Comparison of ENCODE assay signal across 8 mouse cellular contexts in genomic region chr7:19309278-19309883, GRCm38 (mm10). TPM values are rescaled to one million over a fixed set of nuclear protein-coding genes. Genes with fewer than 3 reads are reported as not detected.
DNase-seq lines count a peak whose midpoint lies in the region; ATAC-seq and TF ChIP-seq lines count a peak whose summit lies in the region.

No protein-coding gene starts in this region.

- TF ChIP-seq CTCF in left cerebral cortex, adult 2 months (IDR thresholded peaks at IDR 0.05), result no peak

- H3K4me1 ChIP-seq in embryonic facial prominence, embryonic 11.5 days (ENCODE audit: control insufficient read depth, insufficient read depth, low read length), result peaks cover 6% of the 10 kb centered on the region
- peaks cover 34% of the 10 kb centered on the region for H3K4me1 ChIP-seq in hindbrain, embryonic 13.5 days (replicated peaks)
- peaks cover 28% of the 10 kb centered on the region for H3K4me1 ChIP-seq in midbrain, embryonic 16.5 days (ENCODE audit: control insufficient read depth, insufficient read depth, low read length)

- no peak for DNase-seq in left cerebral cortex, adult 2 months (ENCODE audit: extremely low spot score in 1 of 2, low spot score in 2 of 2)
- no peak for DNase-seq in left cerebral cortex, adult 8-10 months (ENCODE audit: low spot score in 2 of 2)
- DNase-seq in embryonic facial prominence, embryonic 11.5 days (ENCODE audit: low spot score), result no peak
- no peak for DNase-seq in layer of hippocampus, postnatal 14 days (ENCODE audit: low spot score in 2 of 2)
- DNase-seq in ovary, postnatal 10 days (ENCODE audit: low spot score), result no peak
- no peak for DNase-seq in urinary bladder, adult 18-20 months (ENCODE audit: low spot score in 2 of 2)

- peak overlapping the region; percentile 75 for H3K4me2 ChIP-seq in embryonic facial prominence, embryonic 11.5 days (ENCODE audit: low read depth, low read length)
- H3K4me2 ChIP-seq in hindbrain, embryonic 13.5 days, result peak overlapping the region; percentile 89
- H3K4me2 ChIP-seq in midbrain, embryonic 16.5 days (ENCODE audit: low read length), result peak overlapping the region; percentile 98

- H3K27me3 ChIP-seq in embryonic facial prominence, embryonic 11.5 days (ENCODE audit: control insufficient read depth, insufficient read depth, low read length), result peaks cover 22% of the 10 kb centered on the region
- peaks cover 61% of the 10 kb centered on the region for H3K27me3 ChIP-seq in hindbrain, embryonic 13.5 days
- H3K27me3 ChIP-seq in midbrain, embryonic 16.5 days (ENCODE audit: control insufficient read depth, insufficient read depth, low read depth, low read length), result peaks cover 30% of the 10 kb centered on the region

- H3K9ac ChIP-seq in embryonic facial prominence, embryonic 11.5 days (replicated peaks; ENCODE audit: low read length), result no peak overlapping the region
- H3K9ac ChIP-seq in hindbrain, embryonic 13.5 days, result peak overlapping the region; percentile 62
- peak overlapping the region; percentile 1 for H3K9ac ChIP-seq in midbrain, embryonic 16.5 days (ENCODE audit: low read depth, low read length)

- peak overlapping the region; percentile 87 for H3K4me3 ChIP-seq in left cerebral cortex, adult 2 months
- H3K4me3 ChIP-seq in embryonic facial prominence, embryonic 11.5 days (ENCODE audit: low read depth, low read length), result peak overlapping the region; percentile 58
- H3K4me3 ChIP-seq in hindbrain, embryonic 13.5 days, result peak overlapping the region; percentile 54
- peak overlapping the region; percentile 62 for H3K4me3 ChIP-seq in midbrain, embryonic 16.5 days (ENCODE audit: low read depth, low read length)

- peak overlapping the region; percentile 85; the same call in 1 of the 2 replicates for H3K27ac ChIP-seq in left cerebral cortex, adult 2 months
- H3K27ac ChIP-seq in embryonic facial prominence, embryonic 11.5 days (replicated peaks; ENCODE audit: low read depth, low read length), result no peak overlapping the region
- no peak overlapping the region for H3K27ac ChIP-seq in hindbrain, embryonic 13.5 days
- no peak overlapping the region for H3K27ac ChIP-seq in midbrain, embryonic 16.5 days (ENCODE audit: low read length)

- no peaks in the 10 kb centered on the region for H3K36me3 ChIP-seq in embryonic facial prominence, embryonic 11.5 days (replicated peaks; ENCODE audit: control insufficient read depth, insufficient read depth, low read depth, low read length)
- no peaks in the 10 kb centered on the region for H3K36me3 ChIP-seq in hindbrain, embryonic 13.5 days
- H3K36me3 ChIP-seq in midbrain, embryonic 16.5 days (ENCODE audit: control insufficient read depth, insufficient read depth, low read length), result no peaks in the 10 kb centered on the region

- no peak for ATAC-seq in embryonic facial prominence, embryonic 11.5 days (replicated peaks; ENCODE audit: insufficient number of reproducible peaks, low FRiP score, low TSS enrichment, low read depth)
- no peak for ATAC-seq in hindbrain, embryonic 13.5 days (ENCODE audit: low FRiP score)
- no peak for ATAC-seq in midbrain, embryonic 16.5 days

- intact Hi-C loops in left cerebral cortex, adult 2 months (cut with DNase I), result no loop called here

- H3K9me3 ChIP-seq in embryonic facial prominence, embryonic 11.5 days (replicated peaks; ENCODE audit: control insufficient read depth, low read length), result no peaks in the 10 kb centered on the region
- H3K9me3 ChIP-seq in hindbrain, embryonic 13.5 days, result no peaks in the 10 kb centered on the region
- no peaks in the 10 kb centered on the region for H3K9me3 ChIP-seq in midbrain, embryonic 16.5 days (replicated peaks; ENCODE audit: control insufficient read depth, low read length, poor library complexity, severe bottlenecking)

- 1% methylated on average over 48 of the region's 48 CpGs for WGBS in embryonic facial prominence, embryonic 11.5 days
- 1% methylated on average over 48 of the region's 48 CpGs for WGBS in hindbrain, embryonic 13.5 days
- WGBS in midbrain, embryonic 16.5 days, result 2% methylated on average over 48 of the region's 48 CpGs

RNA-seq across cellular contexts. Expression of gene Fosb, which starts 0.5 kb away (rescaled TPM):
- 10 to 100 TPM; 27.0 to 59.5 TPM for total RNA-seq in left cerebral cortex, adult 2 months (2021)
- total RNA-seq in left cerebral cortex, adult 8-10 months (2022), result 10 to 100 TPM; 11.1 to 15.1 (median 13.8) TPM
- polyA plus RNA-seq in embryonic facial prominence, embryonic 11.5 days (2014; fragmentation: Nextera tagmentation; extraction: Ambion mirVana), result not detected in 2 replicates
- 0.06 and 0.08 TPM in 2 replicates for polyA plus RNA-seq in hindbrain, embryonic 13.5 days (2015; fragmentation: Nextera tagmentation; extraction: Ambion mirVana)
- 0.06 TPM in 2 replicates for polyA plus RNA-seq in midbrain, embryonic 16.5 days (2015; fragmentation: Nextera tagmentation; extraction: Ambion mirVana)
- 1 to 10 TPM; 6.1 to 6.5 TPM for total RNA-seq in layer of hippocampus, postnatal 14 days (2021)

RNA-seq across cellular contexts. Expression of gene Rtn2, which starts 27.0 kb away (rescaled TPM):
- 100 to 1,000 TPM; 110 to 122 TPM for total RNA-seq in left cerebral cortex, adult 2 months (2021)
- 100 to 1,000 TPM; 108 to 133 (median 114) TPM for total RNA-seq in left cerebral cortex, adult 8-10 months (2022)
- polyA plus RNA-seq in embryonic facial prominence, embryonic 11.5 days (2014; fragmentation: Nextera tagmentation; extraction: Ambion mirVana), result 15.8 and 17.5 TPM in 2 replicates
- 101 and 104 TPM in 2 replicates for polyA plus RNA-seq in hindbrain, embryonic 13.5 days (2015; fragmentation: Nextera tagmentation; extraction: Ambion mirVana)
- polyA plus RNA-seq in midbrain, embryonic 16.5 days (2015; fragmentation: Nextera tagmentation; extraction: Ambion mirVana), result 111 and 114 TPM in 2 replicates
- total RNA-seq in layer of hippocampus, postnatal 14 days (2021), result 100 to 1,000 TPM in 1 of 2 experiments, 10 to 100 TPM in 1; 93.0 to 104 TPM

RNA-seq across cellular contexts. Expression of gene Ppm1n, which starts 29.5 kb away (rescaled TPM):
- not detected for total RNA-seq in left cerebral cortex, adult 2 months (2021)
- under 1 TPM in 1 of 4 experiments, not detected in 3; 0.68 TPM for total RNA-seq in left cerebral cortex, adult 8-10 months (2022)
- polyA plus RNA-seq in embryonic facial prominence, embryonic 11.5 days (2014; fragmentation: Nextera tagmentation; extraction: Ambion mirVana), result not detected in 2 replicates
- 0.49 and 0.69 TPM in 2 replicates for polyA plus RNA-seq in hindbrain, embryonic 13.5 days (2015; fragmentation: Nextera tagmentation; extraction: Ambion mirVana)
- 1.5 and 1.6 TPM in 2 replicates for polyA plus RNA-seq in midbrain, embryonic 16.5 days (2015; fragmentation: Nextera tagmentation; extraction: Ambion mirVana)
- under 1 TPM in 1 of 2 experiments, not detected in 1; 0.79 TPM for total RNA-seq in layer of hippocampus, postnatal 14 days (2021)

RNA-seq across cellular contexts. Expression of gene Ercc1, which starts 35.2 kb away (rescaled TPM):
- 10 to 100 TPM; 48.9 to 51.8 TPM for total RNA-seq in left cerebral cortex, adult 2 months (2021)
- total RNA-seq in left cerebral cortex, adult 8-10 months (2022), result 10 to 100 TPM; 34.9 to 42.8 (median 38.6) TPM
- polyA plus RNA-seq in embryonic facial prominence, embryonic 11.5 days (2014; fragmentation: Nextera tagmentation; extraction: Ambion mirVana), result 87.1 and 94.5 TPM in 2 replicates
- polyA plus RNA-seq in hindbrain, embryonic 13.5 days (2015; fragmentation: Nextera tagmentation; extraction: Ambion mirVana), result 84.9 and 96.6 TPM in 2 replicates
- 80.1 and 82.4 TPM in 2 replicates for polyA plus RNA-seq in midbrain, embryonic 16.5 days (2015; fragmentation: Nextera tagmentation; extraction: Ambion mirVana)
- total RNA-seq in layer of hippocampus, postnatal 14 days (2021), result 10 to 100 TPM; 38.3 to 44.7 TPM

RNA-seq across cellular contexts. Expression of gene Vasp, which starts 37.8 kb away (rescaled TPM):
- total RNA-seq in left cerebral cortex, adult 2 months (2021), result 10 to 100 TPM; 13.2 to 14.6 TPM
- total RNA-seq in left cerebral cortex, adult 8-10 months (2022), result 10 to 100 TPM; 13.6 to 16.9 (median 15.6) TPM
- 53.2 and 54.9 TPM in 2 replicates for polyA plus RNA-seq in embryonic facial prominence, embryonic 11.5 days (2014; fragmentation: Nextera tagmentation; extraction: Ambion mirVana)
- 38.5 and 39.7 TPM in 2 replicates for polyA plus RNA-seq in hindbrain, embryonic 13.5 days (2015; fragmentation: Nextera tagmentation; extraction: Ambion mirVana)
- 35.5 and 40.9 TPM in 2 replicates for polyA plus RNA-seq in midbrain, embryonic 16.5 days (2015; fragmentation: Nextera tagmentation; extraction: Ambion mirVana)
- 10 to 100 TPM; 23.2 to 24.2 TPM for total RNA-seq in layer of hippocampus, postnatal 14 days (2021)
